In the genomic region with DNA sequence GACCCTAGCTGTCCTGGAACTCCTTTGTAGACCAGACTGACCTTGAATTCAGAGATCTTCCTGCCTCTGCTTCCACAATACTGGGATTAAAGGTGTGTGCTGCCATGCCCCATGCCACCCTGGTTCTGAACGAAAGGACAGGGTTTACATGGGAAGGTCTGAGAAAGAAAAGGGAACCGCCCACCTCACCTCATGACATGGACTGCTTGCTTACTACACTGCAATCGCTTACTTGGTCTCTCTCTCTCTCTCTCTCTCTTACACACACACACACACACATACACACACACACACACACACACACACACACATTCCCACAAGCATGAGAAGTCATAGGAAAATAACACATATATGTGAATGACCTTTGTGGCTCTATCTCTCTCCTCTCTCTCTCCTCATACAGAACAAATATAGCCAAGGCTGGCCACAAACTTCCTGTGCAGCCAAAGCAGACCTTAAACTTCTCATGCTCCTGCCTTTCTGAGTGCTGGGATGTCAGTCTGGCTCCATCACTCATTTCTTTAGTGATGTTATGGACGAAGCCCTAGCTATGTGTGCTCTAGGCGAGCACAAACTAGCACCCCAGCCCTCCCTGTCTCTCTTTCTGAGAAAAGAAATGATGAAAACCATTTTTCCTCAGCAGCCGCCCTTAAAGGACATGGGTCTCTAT, we compare ENCODE assay signal across 11 mouse cellular contexts.
DNase-seq lines count a peak whose midpoint lies in the region; ATAC-seq lines count a peak whose summit lies in the region.
"Had no signal": no experiment of that assay in that cellular context is flagged by ENCODE, and none has a peak within 500 bp of the region (broad histone marks: within the 10 kb centered on the region; RNA-seq: fewer than 3 reads in every experiment).

No protein-coding gene starts in this region.

- ATAC-seq in kidney, embryonic 14.5 days (ENCODE audit: low FRiP score, low TSS enrichment) = no peak
- ATAC-seq in liver, embryonic 13.5 days (ENCODE audit: low read depth) = no peak

- H3K36me3 ChIP-seq in kidney, embryonic 14.5 days (ENCODE audit: control insufficient read depth, insufficient read depth, low read length) = no peaks in the 10 kb centered on the region
- H3K36me3 ChIP-seq in liver, embryonic 13.5 days = no peaks in the 10 kb centered on the region

- no peaks in the 10 kb centered on the region for H3K9me3 ChIP-seq in kidney, embryonic 14.5 days (ENCODE audit: control insufficient read depth, low read length)
- H3K9me3 ChIP-seq in liver, embryonic 13.5 days (replicated peaks) = no peaks in the 10 kb centered on the region

- H3K27me3 ChIP-seq in kidney, embryonic 14.5 days (ENCODE audit: control insufficient read depth, insufficient read depth, low read length) = no peaks in the 10 kb centered on the region
- no peaks in the 10 kb centered on the region for H3K27me3 ChIP-seq in liver, embryonic 13.5 days

- peaks cover 16% of the 10 kb centered on the region for H3K4me1 ChIP-seq in kidney, embryonic 14.5 days (ENCODE audit: control insufficient read depth, insufficient read depth, low read length)
- peaks cover 77% of the 10 kb centered on the region for H3K4me1 ChIP-seq in liver, embryonic 13.5 days (replicated peaks)

- no peak for DNase-seq in kidney, postnatal 14 days
- DNase-seq in 416B (ENCODE audit: low read depth) = peak; percentile 74
- DNase-seq in CD4-positive, CD25-positive, alpha-beta regulatory T cell, adult 2 months (ENCODE audit: low read depth, low spot score) = peak; percentile 57
- no peak for DNase-seq in liver, embryonic 13.5 days
- DNase-seq in urinary bladder, adult 18-20 months (ENCODE audit: low spot score in 2 of 2) = no peak
- no peak for DNase-seq in embryo, embryonic 10.5 days (ENCODE audit: low spot score)
- DNase-seq: cerebellum, adult 9-11 months; kidney, adult 9 months had no signal

- WGBS in kidney, embryonic 14.5 days = 84% methylated on average over 6 of the region's 6 CpGs
- 33% methylated on average over 6 of the region's 6 CpGs for WGBS in liver, embryonic 13.5 days (ENCODE audit: insufficient replicate concordance)

- H3K4me2 ChIP-seq in kidney, embryonic 14.5 days (replicated peaks; ENCODE audit: low read depth, low read length) = no peak overlapping the region
- peak overlapping the region; percentile 10; the same call in 1 of the 2 replicates for H3K4me2 ChIP-seq in liver, embryonic 13.5 days

- no peak overlapping the region for H3K4me3 ChIP-seq in kidney, embryonic 14.5 days (ENCODE audit: low read length)
- H3K4me3 ChIP-seq in liver, embryonic 13.5 days (replicated peaks) = no peak overlapping the region
- H3K4me3 ChIP-seq: erythroblast, embryonic 14.5 days; left cerebral cortex, adult 2 months had no signal

- H3K9ac ChIP-seq in kidney, embryonic 14.5 days (ENCODE audit: low read depth, low read length) = no peak overlapping the region
- H3K9ac ChIP-seq in liver, embryonic 13.5 days = no peak overlapping the region

- 0 out of 2 replicates have a peak overlapping the region, but pooled peaks have one; percentile 30 for H3K27ac ChIP-seq in kidney, embryonic 14.5 days (ENCODE audit: low read depth, low read length)
- H3K27ac ChIP-seq in liver, embryonic 13.5 days = 0 out of 2 replicates have a peak overlapping the region, but pooled peaks have one; percentile 29

Comparison
In these comparisons a context has a peak if more than half of its experiments do, and no peak if none do; other contexts are left out.
1. DNase-seq: peak in 416B (single experiment) and CD4-positive, CD25-positive, alpha-beta regulatory T cell, adult 2 months (single experiment); none in kidney, postnatal 14 days (single experiment), liver, embryonic 13.5 days (single experiment), urinary bladder, adult 18-20 months (0 of 2) and embryo, embryonic 10.5 days (single experiment).